Mouse (Mus musculus): Measurements from ENCODE around the gene Tfr2.

Gene Tfr2

GRCm38 (mm10) chr5:137537461-137537860, 32.2 kb upstream of the Tfr2 start:
- in situ Hi-C loops (cut with MseI, MboI): no loop called here

- in situ Hi-C loops (cut with MseI, MboI): no loop called here
These were observed 30.3 kb upstream of the Tfr2 start for GRCm38 (mm10) chr5:137539291-137539801.

- in situ Hi-C loops (cut with MseI, MboI): no loop called here
These were observed 28.6 kb upstream of the Tfr2 start for GRCm38 (mm10) chr5:137540991-137541390.

GRCm38 (mm10) chr5:137541768-137542540, 27.7 kb upstream of the Tfr2 start:
- in situ Hi-C loops (cut with MseI, MboI): no loop called here

- in situ Hi-C loops (cut with MseI, MboI): no loop called here
These were observed 24.7 kb upstream of the Tfr2 start for GRCm38 (mm10) chr5:137544926-137545325.

GRCm38 (mm10) chr5:137545596-137545995, 24.0 kb upstream of the Tfr2 start:
- in situ Hi-C loops (cut with MseI, MboI): no loop called here

- in situ Hi-C loops (cut with MseI, MboI): no loop called here
These were observed 19.8 kb upstream of the Tfr2 start for GRCm38 (mm10) chr5:137549840-137550239.

GRCm38 (mm10) chr5:137551119-137551518, 18.5 kb upstream of the Tfr2 start:
- in situ Hi-C loops (cut with MseI, MboI): no loop called here

GRCm38 (mm10) chr5:137553000-137553399, 16.6 kb upstream of the Tfr2 start:
- in situ Hi-C loops (cut with MseI, MboI): no loop called here

- in situ Hi-C loops (cut with MseI, MboI): no loop called here
These were observed 16.2 kb upstream of the Tfr2 start, which contains the start of gene Actl6b for GRCm38 (mm10) chr5:137553411-137553837. Gene Actl6b, plus strand, starts transcription at chr5:137553517.

GRCm38 (mm10) chr5:137553898-137554297, 15.7 kb upstream of the Tfr2 start:
- in situ Hi-C loops (cut with MseI, MboI): no loop called here

GRCm38 (mm10) chr5:137561556-137561955, 8.1 kb upstream of the Tfr2 start:
- in situ Hi-C loops (cut with MseI, MboI): no loop called here

GRCm38 (mm10) chr5:137562965-137563364, 6.7 kb upstream of the Tfr2 start:
- in situ Hi-C loops (cut with MseI, MboI): no loop called here

- in situ Hi-C loops (cut with MseI, MboI): no loop called here
These were observed 3.9 kb upstream of the Tfr2 start for GRCm38 (mm10) chr5:137565744-137566143.

- in situ Hi-C loops (cut with MseI, MboI): no loop called here
These were observed 3.2 kb upstream of the Tfr2 start for GRCm38 (mm10) chr5:137566416-137566815.

GRCm38 (mm10) chr5:137568223-137568798, 1.3 kb upstream of the Tfr2 start:
- in situ Hi-C loops (cut with MseI, MboI): no loop called here

- in situ Hi-C loops (cut with MseI, MboI): no loop called here
These were observed 609 bp upstream of the Tfr2 start for GRCm38 (mm10) chr5:137569031-137569430.

GRCm38 (mm10) chr5:137570181-137570580, 541 bp downstream of the Tfr2 start:
- in situ Hi-C loops (cut with MseI, MboI): no loop called here

GRCm38 (mm10) chr5:137570691-137571586, 1.3 kb downstream of the Tfr2 start:
- in situ Hi-C loops (cut with MseI, MboI): no loop called here

GRCm38 (mm10) chr5:137574470-137574901, 4.8 kb downstream of the Tfr2 start:
- in situ Hi-C loops (cut with MseI, MboI): no loop called here

GRCm38 (mm10) chr5:137580246-137580645, 10.6 kb downstream of the Tfr2 start:
- in situ Hi-C loops (cut with MseI, MboI): no loop called here

GRCm38 (mm10) chr5:137582702-137583101, 13.1 kb downstream of the Tfr2 start:
- in situ Hi-C loops (cut with MseI, MboI): no loop called here
